Mouse (Mus musculus) neural tube, embryonic 11.5 days (tissue): ENCODE measurements at regions not wholly inside any gene's neighbourhood (a gene's known extent, or its start where the extent isn't known, plus 50 kb on each side); places are given as distances from the start of the nearest gene placed in this dataset.

Experiments used
- ATAC-seq: fragments of 200-750 bp; cut with Nextera tagmentation; 2 replicates; pipeline ENCODE4 v1.8.0; 2017; ENCODE audit warnings: moderate number of reproducible peaks, mild to moderate bottlenecking, moderate TSS enrichment, moderate library complexity; ENCODE audit not compliant: insufficient read depth, low FRiP score, low TSS enrichment
- DNase-seq: peaks from one replicate; pipeline ENCODE4 v3.0.0-alpha.2; 2015; ENCODE audit warnings: low spot score
- H3K27ac ChIP-seq: fragments of 300-500 bp; sonication (generic); 2 replicates; pipeline ENCODE4 v1.5.1; 2014; ENCODE audit warnings: low read depth, mild to moderate bottlenecking, low read length
- H3K27me3 ChIP-seq: fragments of 300-500 bp; sonication (generic); 2 replicates; pipeline ENCODE4 v1.6.1; 2014; ENCODE audit warnings: mild to moderate bottlenecking, low read length, mixed read lengths; ENCODE audit not compliant: control insufficient read depth, insufficient read depth
- H3K36me3 ChIP-seq: fragments of 300-500 bp; sonication (generic); 2 replicates; pipeline ENCODE4 v1.6.1; 2014; ENCODE audit warnings: mild to moderate bottlenecking, low read length, moderate library complexity, mixed read lengths; ENCODE audit not compliant: control insufficient read depth, insufficient read depth
- H3K4me1 ChIP-seq: fragments of 300-500 bp; sonication (generic); 2 replicates; pipeline ENCODE4 v1.6.1; 2014; ENCODE audit warnings: low read length, mixed read lengths; ENCODE audit not compliant: control insufficient read depth, insufficient read depth
- H3K4me2 ChIP-seq: fragments of 300-500 bp; sonication (generic); 2 replicates; pipeline ENCODE4 v1.6.1; 2014; ENCODE audit warnings: low read depth, mild to moderate bottlenecking, moderate library complexity
- H3K4me3 ChIP-seq: fragments of 300-500 bp; sonication (generic); 2 replicates; pipeline ENCODE4 v1.5.1; 2014; ENCODE audit warnings: low read depth, low read length
- H3K9ac ChIP-seq: fragments of 300-500 bp; sonication (generic); 2 replicates; pipeline ENCODE4 v1.6.1; 2014; ENCODE audit warnings: mild to moderate bottlenecking, low read length
- H3K9me3 ChIP-seq: fragments of 300-500 bp; sonication (generic); 2 replicates; pipeline ENCODE4 v1.6.1; 2016; ENCODE audit warnings: low read length; ENCODE audit not compliant: control insufficient read depth
- WGBS: fragments of 180-500 bp; shearing (Covaris S2); extraction: QIAGEN DNeasy Blood & Tissue Kit; methylation state at CpG from one replicate; pipeline ENCODE4 v1.1.7; 2014; 5-methylcytosine and 5-hydroxymethylcytosine counted together

GRCm38 (mm10) chr5:45055276-45055959 lies 255.9 kb upstream of the Ldb2 start:
- WGBS, result 66% methylated on average over 4 of the region's 4 CpGs
- DNase-seq (no peak), ATAC-seq (no peak)
- Histone ChIP-seq H3K27ac (no peak overlapping the region), H3K4me3 (no peak overlapping the region), H3K36me3 (no peaks in the 10 kb centered on the region), H3K9ac (no peak overlapping the region), H3K27me3 (no peaks in the 10 kb centered on the region), H3K4me1 (no peaks in the 10 kb centered on the region), H3K4me2 (no peak overlapping the region), H3K9me3 (no peaks in the 10 kb centered on the region)

GRCm38 (mm10) chr5:45049410-45049809 lies 249.9 kb upstream of the Ldb2 start:
- H3K9ac ChIP-seq, result no peak overlapping the region
- H3K9me3 ChIP-seq, result no peaks in the 10 kb centered on the region
- ATAC-seq, result no peak
- no peak overlapping the region for H3K27ac ChIP-seq
- H3K4me2 ChIP-seq, result no peak overlapping the region
- DNase-seq, result no peak
- no peaks in the 10 kb centered on the region for H3K36me3 ChIP-seq
- no peak overlapping the region for H3K4me3 ChIP-seq
- H3K4me1 ChIP-seq, result no peaks in the 10 kb centered on the region
- no peaks in the 10 kb centered on the region for H3K27me3 ChIP-seq

GRCm38 (mm10) chr5:45042914-45043313 lies 243.4 kb upstream of the Ldb2 start:
- H3K4me3 ChIP-seq, result no peak overlapping the region
- DNase-seq (no peak), ATAC-seq (no peak)
- no peak overlapping the region for H3K9ac ChIP-seq
- H3K4me2 ChIP-seq, result no peak overlapping the region
- no peak overlapping the region for H3K27ac ChIP-seq
- no peaks in the 10 kb centered on the region for H3K27me3 ChIP-seq
- H3K9me3 ChIP-seq, result no peaks in the 10 kb centered on the region
- WGBS, result 85% methylated on average over 2 of the region's 2 CpGs
- H3K36me3 ChIP-seq, result no peaks in the 10 kb centered on the region
- no peaks in the 10 kb centered on the region for H3K4me1 ChIP-seq

GRCm38 (mm10) chr5:45036430-45036829 lies 236.9 kb upstream of the Ldb2 start:
- H3K4me1 ChIP-seq, result no peaks in the 10 kb centered on the region
- H3K27me3 ChIP-seq, result no peaks in the 10 kb centered on the region
- no peak overlapping the region for H3K27ac ChIP-seq
- H3K9ac ChIP-seq, result no peak overlapping the region
- 88% methylated on average over 1 of the region's 1 CpGs for WGBS
- DNase-seq, result no peak
- ATAC-seq, result no peak
- no peak overlapping the region for H3K4me3 ChIP-seq
- no peaks in the 10 kb centered on the region for H3K36me3 ChIP-seq
- no peaks in the 10 kb centered on the region for H3K9me3 ChIP-seq
- H3K4me2 ChIP-seq, result no peak overlapping the region

- Histone ChIP-seq H3K9me3 (no peaks in the 10 kb centered on the region), H3K4me2 (no peak overlapping the region), H3K27me3 (no peaks in the 10 kb centered on the region), H3K4me3 (no peak overlapping the region), H3K4me1 (no peaks in the 10 kb centered on the region), H3K9ac (no peak overlapping the region), H3K36me3 (no peaks in the 10 kb centered on the region), H3K27ac (no peak overlapping the region)
- DNase-seq, result no peak
- no peak for ATAC-seq
- WGBS, result 87% methylated on average over 1 of the region's 1 CpGs
These were observed 233.7 kb upstream of the Ldb2 start for GRCm38 (mm10) chr5:45033146-45033545.

GRCm38 (mm10) chr5:45027876-45028275 lies 228.4 kb upstream of the Ldb2 start:
- WGBS, result 35% methylated on average over 3 of the region's 3 CpGs
- H3K9ac ChIP-seq, result no peak overlapping the region
- no peaks in the 10 kb centered on the region for H3K36me3 ChIP-seq
- ATAC-seq, result no peak
- H3K4me2 ChIP-seq, result no peak overlapping the region
- no peaks in the 10 kb centered on the region for H3K9me3 ChIP-seq
- H3K27me3 ChIP-seq, result no peaks in the 10 kb centered on the region
- no peak overlapping the region for H3K27ac ChIP-seq
- DNase-seq, result no peak
- H3K4me1 ChIP-seq, result no peaks in the 10 kb centered on the region
- H3K4me3 ChIP-seq, result no peak overlapping the region

- no peak for ATAC-seq
- no peak overlapping the region for H3K27ac ChIP-seq
These were observed 225.9 kb upstream of the Ldb2 start for GRCm38 (mm10) chr5:45025383-45025782.

GRCm38 (mm10) chr5:45007930-45008329 lies 208.4 kb upstream of the Ldb2 start:
- Histone ChIP-seq H3K27me3 (no peaks in the 10 kb centered on the region), H3K4me2 (no peak overlapping the region), H3K4me3 (no peak overlapping the region), H3K36me3 (no peaks in the 10 kb centered on the region), H3K9ac (no peak overlapping the region), H3K27ac (no peak overlapping the region), H3K9me3 (no peaks in the 10 kb centered on the region), H3K4me1 (no peaks in the 10 kb centered on the region)
- no peak for DNase-seq
- no peak for ATAC-seq
- WGBS, result 61% methylated on average over 2 of the region's 2 CpGs

More at GRCm38 (mm10) chr5:45025383-45025782, 225.9 kb upstream of the Ldb2 start:
- Histone ChIP-seq H3K9ac (no peak overlapping the region), H3K27me3 (no peaks in the 10 kb centered on the region), H3K4me2 (no peak overlapping the region), H3K4me3 (no peak overlapping the region), H3K9me3 (no peaks in the 10 kb centered on the region), H3K36me3 (no peaks in the 10 kb centered on the region), H3K4me1 (no peaks in the 10 kb centered on the region)
- DNase-seq, result no peak
- WGBS, result 95% methylated on average over 2 of the region's 2 CpGs

GRCm38 (mm10) chr5:45000996-45001395 lies 201.5 kb upstream of the Ldb2 start:
- DNase-seq, result no peak
- H3K9me3 ChIP-seq, result no peaks in the 10 kb centered on the region
- ATAC-seq, result no peak
- H3K27me3 ChIP-seq, result no peaks in the 10 kb centered on the region
- no peak overlapping the region for H3K4me2 ChIP-seq
- no peaks in the 10 kb centered on the region for H3K36me3 ChIP-seq
- no peak overlapping the region for H3K27ac ChIP-seq
- no peaks in the 10 kb centered on the region; the same call in 1 of the 2 replicates for H3K4me1 ChIP-seq
- H3K9ac ChIP-seq, result no peak overlapping the region
- no peak overlapping the region for H3K4me3 ChIP-seq
